Mouse (Mus musculus) forebrain, embryonic 10.5 days (tissue): ENCODE data around the gene Anks1b. TPM values are rescaled to one million over a fixed set of nuclear protein-coding genes. Genes with fewer than 3 reads are reported as not detected.

Experiments used
- DNase-seq: peaks from one replicate; pipeline ENCODE4 v3.0.0-alpha.2; 2017; ENCODE audit warnings: low spot score; ENCODE audit errors: extremely low spot score
- H3K27ac ChIP-seq: fragments of 300-500 bp; sonication (generic); 2 replicates; pipeline ENCODE4 v1.5.1; 2016; ENCODE audit warnings: mild to moderate bottlenecking
- H3K27me3 ChIP-seq: fragments of 300-500 bp; sonication (generic); 2 replicates; pipeline ENCODE4 v1.6.1; 2016; ENCODE audit warnings: mild to moderate bottlenecking; ENCODE audit not compliant: poor library complexity, severe bottlenecking
- H3K36me3 ChIP-seq: fragments of 300-500 bp; sonication (generic); replicated peaks from 2 replicates; pipeline ENCODE4 v1.6.1; 2016; ENCODE audit warnings: mild to moderate bottlenecking, moderate library complexity
- H3K4me1 ChIP-seq: fragments of 300-500 bp; sonication (generic); 2 replicates; pipeline ENCODE4 v1.6.1; 2016
- H3K4me3 ChIP-seq: fragments of 300-500 bp; sonication (generic); 2 replicates; pipeline ENCODE4 v1.5.1; 2016; ENCODE audit warnings: mild to moderate bottlenecking, moderate library complexity
- H3K9me3 ChIP-seq: fragments of 300-500 bp; sonication (generic); 2 replicates; pipeline ENCODE4 v1.6.1; 2016; ENCODE audit warnings: mild to moderate bottlenecking, moderate library complexity
- WGBS: fragments of 180-500 bp; shearing (Covaris S2); methylation state at CpG from one replicate; pipeline ENCODE4 v1.1.7; 2016; 5-methylcytosine and 5-hydroxymethylcytosine counted together
- polyA plus RNA-seq: library from polyadenylated mRNA; unstranded; fragments of >200 nt; fragmentation: Nextera tagmentation; extraction: Ambion mirVana; gene quantifications from 2 replicates; pipeline ENCODE4 v1.2.1, GENCODE M21; 2016

The Anks1b gene
- polyA plus RNA-seq, 1 experiment from 2014 or later = 3.1 TPM

- no peaks in the 10 kb centered on the region for H3K36me3 ChIP-seq
- WGBS = 26% methylated on average over 11 of the region's 11 CpGs
- H3K4me3 ChIP-seq = no peak overlapping the region
- H3K27ac ChIP-seq = no peak overlapping the region
- DNase-seq = no peak
- peaks cover 26% of the 10 kb centered on the region for H3K4me1 ChIP-seq
- no peaks in the 10 kb centered on the region for H3K9me3 ChIP-seq
- H3K27me3 ChIP-seq = peaks cover 18% of the 10 kb centered on the region; the same call in 1 of the 2 replicates
Observed at GRCm38 (mm10) chr10:90770403-90770955, 897.2 kb downstream of the Anks1b start.

- H3K4me1 ChIP-seq = peaks cover 26% of the 10 kb centered on the region
- H3K4me3 ChIP-seq = peak overlapping the region; percentile 36
- 54% methylated on average over 7 of the region's 7 CpGs for WGBS
- peaks cover 18% of the 10 kb centered on the region; the same call in 1 of the 2 replicates for H3K27me3 ChIP-seq
- no peak overlapping the region for H3K27ac ChIP-seq
- H3K36me3 ChIP-seq = no peaks in the 10 kb centered on the region
- DNase-seq = no peak
- no peaks in the 10 kb centered on the region for H3K9me3 ChIP-seq
Observed at GRCm38 (mm10) chr10:90771046-90771445, 897.7 kb downstream of the Anks1b start.

- Histone ChIP-seq H3K4me3 (peak overlapping the region; percentile 36), H3K27me3 (peaks cover 18% of the 10 kb centered on the region; the same call in 1 of the 2 replicates), H3K9me3 (no peaks in the 10 kb centered on the region), H3K4me1 (peaks cover 26% of the 10 kb centered on the region), H3K36me3 (no peaks in the 10 kb centered on the region), H3K27ac (no peak overlapping the region)
- peak; percentile 35 for DNase-seq
- 7% methylated on average over 15 of the region's 15 CpGs for WGBS
Observed at GRCm38 (mm10) chr10:90771471-90772226, 898.3 kb downstream of the Anks1b start.

- DNase-seq = no peak
- H3K4me3 ChIP-seq = no peak overlapping the region
- WGBS = 54% methylated on average over 13 of the region's 13 CpGs
Observed at GRCm38 (mm10) chr10:90779561-90780400, 906.5 kb downstream of the Anks1b start.

GRCm38 (mm10) chr10:90784981-90785650, 911.8 kb downstream of the Anks1b start:
- Histone ChIP-seq H3K9me3 (no peaks in the 10 kb centered on the region), H3K4me3 (no peak overlapping the region), H3K36me3 (no peaks in the 10 kb centered on the region), H3K4me1 (no peaks in the 10 kb centered on the region), H3K27me3 (no peaks in the 10 kb centered on the region), H3K27ac (no peak overlapping the region)
- 88% methylated on average over 4 of the region's 4 CpGs for WGBS
- DNase-seq = no peak

More at GRCm38 (mm10) chr10:90779561-90780400, 906.5 kb downstream of the Anks1b start:
- Histone ChIP-seq H3K27me3 (no peaks in the 10 kb centered on the region), H3K27ac (no peak overlapping the region), H3K36me3 (no peaks in the 10 kb centered on the region), H3K9me3 (no peaks in the 10 kb centered on the region), H3K4me1 (peaks cover 4% of the 10 kb centered on the region)

GRCm38 (mm10) chr10:90785680-90786079, 912.4 kb downstream of the Anks1b start:
- Histone ChIP-seq H3K27me3 (no peaks in the 10 kb centered on the region), H3K36me3 (no peaks in the 10 kb centered on the region), H3K27ac (no peak overlapping the region), H3K4me1 (no peaks in the 10 kb centered on the region), H3K9me3 (no peaks in the 10 kb centered on the region), H3K4me3 (no peak overlapping the region)
- WGBS = 91% methylated on average over 8 of the region's 8 CpGs
- DNase-seq = no peak

GRCm38 (mm10) chr10:90803112-90803511, 929.8 kb downstream of the Anks1b start:
- no peaks in the 10 kb centered on the region for H3K9me3 ChIP-seq
- H3K27me3 ChIP-seq = 0 out of 2 replicates have a peak, but pooled peaks cover 3% of the 10 kb centered on the region
- WGBS = 64% methylated on average over 6 of the region's 6 CpGs
- no peak overlapping the region for H3K27ac ChIP-seq
- H3K36me3 ChIP-seq = no peaks in the 10 kb centered on the region
- 0 out of 2 replicates have a peak, but pooled peaks cover 4% of the 10 kb centered on the region for H3K4me1 ChIP-seq
- no peak for DNase-seq
- no peak overlapping the region for H3K4me3 ChIP-seq

GRCm38 (mm10) chr10:90804602-90805095, 931.3 kb downstream of the Anks1b start:
- Histone ChIP-seq H3K4me1 (0 out of 2 replicates have a peak, but pooled peaks cover 4% of the 10 kb centered on the region), H3K27ac (no peak overlapping the region), H3K36me3 (no peaks in the 10 kb centered on the region), H3K4me3 (no peak overlapping the region), H3K9me3 (no peaks in the 10 kb centered on the region), H3K27me3 (0 out of 2 replicates have a peak, but pooled peaks cover 3% of the 10 kb centered on the region)
- DNase-seq = no peak
- 9% methylated on average over 4 of the region's 4 CpGs for WGBS

GRCm38 (mm10) chr10:90808616-90809310, 935.5 kb downstream of the Anks1b start:
- WGBS = 88% methylated on average over 8 of the region's 8 CpGs
- H3K9me3 ChIP-seq = no peaks in the 10 kb centered on the region

GRCm38 (mm10) chr10:90809911-90810590, 936.7 kb downstream of the Anks1b start:
- WGBS = 37% methylated on average over 8 of the region's 8 CpGs
- DNase-seq = no peak

More at GRCm38 (mm10) chr10:90808616-90809310, 935.5 kb downstream of the Anks1b start:
- Histone ChIP-seq H3K36me3 (no peaks in the 10 kb centered on the region), H3K4me3 (no peak overlapping the region), H3K4me1 (0 out of 2 replicates have a peak, but pooled peaks cover 4% of the 10 kb centered on the region), H3K27ac (no peak overlapping the region), H3K27me3 (0 out of 2 replicates have a peak, but pooled peaks cover 3% of the 10 kb centered on the region)
- DNase-seq = no peak

GRCm38 (mm10) chr10:90811446-90811845, 938.1 kb downstream of the Anks1b start:
- Histone ChIP-seq H3K4me1 (0 out of 2 replicates have a peak, but pooled peaks cover 4% of the 10 kb centered on the region), H3K9me3 (no peaks in the 10 kb centered on the region), H3K27me3 (no peaks in the 10 kb centered on the region), H3K27ac (no peak overlapping the region), H3K36me3 (no peaks in the 10 kb centered on the region), H3K4me3 (no peak overlapping the region)
- no peak for DNase-seq
- WGBS = 88% methylated on average over 4 of the region's 4 CpGs

More at GRCm38 (mm10) chr10:90809911-90810590, 936.7 kb downstream of the Anks1b start:
- Histone ChIP-seq H3K9me3 (no peaks in the 10 kb centered on the region), H3K4me3 (no peak overlapping the region), H3K36me3 (no peaks in the 10 kb centered on the region), H3K27me3 (no peaks in the 10 kb centered on the region), H3K4me1 (0 out of 2 replicates have a peak, but pooled peaks cover 4% of the 10 kb centered on the region), H3K27ac (no peak overlapping the region)
